Mouse (Mus musculus) gastrocnemius, adult 18-20 months (tissue): Measurements from ENCODE around the gene Gm2000. TPM values are rescaled to one million over a fixed set of nuclear protein-coding genes. Genes with fewer than 3 reads are reported as not detected.
"Not testable (repeated sequence)": the region's sequence is repeated elsewhere in the genome, so short reads cannot be mapped to it uniquely, and the experiment has no call there.

Source experiments
- DNase-seq: peaks from one replicate; pipeline ENCODE4 v3.0.0; 2021; ENCODE audit warnings: low spot score
- long read RNA-seq, 2 experiments: library from polyadenylated mRNA; stranded (forward); transcript quantifications; one replicate each; pipeline ENCODE4 v2.0.0; 2021
- total RNA-seq, 2 experiments: library from RNA; stranded (reverse); gene quantifications; 2 replicates each; pipeline ENCODE4 v1.2.3; 2021

The Gm2000 gene
- 100 to 1,000 TPM; 402 to 430 TPM for total RNA-seq
- long read RNA-seq, experiment 1, transcript Gm2000-201 (1 exons, 445 nt), result major isoform, 34 of 34 reads
- long read RNA-seq, experiment 1, partial matches to known transcripts, result 0 of 34 reads
- long read RNA-seq, experiment 1, other reads (novel, unspliced or antisense), result 0 of 34 reads
- long read RNA-seq, experiment 2, transcript Gm2000-201 (1 exons, 445 nt), result major isoform, 28 of 28 reads
- long read RNA-seq, experiment 2, partial matches to known transcripts, result 0 of 28 reads
- long read RNA-seq, experiment 2, other reads (novel, unspliced or antisense), result 0 of 28 reads

- no peak for DNase-seq
These were observed at the start of gene Gm2000 for GRCm38 (mm10) chr1:156365740-156366139. Gm2000 (plus strand) TSS chr1:156366040.

- DNase-seq, result no peak
These were observed 42.7 kb upstream of the Gm2000 start for GRCm38 (mm10) chr1:156323126-156323525.

- no peak for DNase-seq
These were observed 25.0 kb upstream of the Gm2000 start for GRCm38 (mm10) chr1:156340847-156341246.

- DNase-seq, result no peak
These were observed 21.4 kb upstream of the Gm2000 start for GRCm38 (mm10) chr1:156344433-156344832.

DNA sequence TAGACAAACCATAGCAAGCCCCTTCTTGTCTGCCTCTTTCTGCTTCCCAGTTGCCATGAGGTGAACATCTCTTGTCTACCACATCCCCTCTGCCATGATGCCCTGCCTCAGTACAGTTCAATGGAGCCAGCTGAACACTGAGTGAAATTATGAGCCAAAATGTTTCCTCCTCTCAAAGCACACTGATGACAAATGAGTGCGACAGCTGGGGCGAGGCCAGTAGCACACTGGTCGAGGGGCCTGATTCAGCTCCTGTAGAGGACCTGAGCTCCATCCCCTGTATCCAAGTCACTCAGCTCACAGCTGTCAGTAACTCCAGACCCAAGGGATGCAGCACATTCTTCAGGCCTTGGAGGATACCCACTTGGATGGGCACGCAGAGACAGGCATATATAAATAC, 20.2 kb upstream of the Gm2000 start:
- DNase-seq, result no peak

DNA sequence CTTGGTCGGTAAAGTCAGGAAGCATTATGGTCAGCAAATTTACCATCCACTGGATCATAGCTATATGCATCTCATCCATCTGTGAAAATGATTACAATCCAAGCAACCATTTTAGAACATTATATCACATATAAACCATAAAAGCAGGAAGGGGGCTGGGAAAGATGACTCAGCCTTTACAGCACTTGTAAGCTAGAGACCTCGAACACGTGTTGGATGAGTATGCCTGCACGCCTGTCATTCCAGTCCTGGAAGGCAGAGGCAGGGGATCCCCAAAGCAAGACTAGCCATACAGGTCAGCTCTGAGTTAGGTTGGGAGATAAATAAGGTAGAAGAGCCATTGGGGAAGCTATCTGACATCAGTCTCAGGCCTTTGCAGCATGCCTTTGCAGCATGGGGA, 16.8 kb upstream of the Gm2000 start:
- DNase-seq, result no peak

- no peak for DNase-seq
These were observed 15.4 kb upstream of the Gm2000 start for GRCm38 (mm10) chr1:156350441-156350840.

GRCm38 (mm10) chr1:156352466-156352865, 13.4 kb upstream of the Gm2000 start:
- DNase-seq, result no peak

- DNase-seq, result no peak
These were observed 15.4 kb downstream of the Gm2000 start for GRCm38 (mm10) chr1:156381217-156381616.

GRCm38 (mm10) chr1:156386232-156386631, 20.4 kb downstream of the Gm2000 start:
- no peak for DNase-seq

- no peak for DNase-seq
These were observed 21.0 kb downstream of the Gm2000 start for GRCm38 (mm10) chr1:156386880-156387279.

DNA sequence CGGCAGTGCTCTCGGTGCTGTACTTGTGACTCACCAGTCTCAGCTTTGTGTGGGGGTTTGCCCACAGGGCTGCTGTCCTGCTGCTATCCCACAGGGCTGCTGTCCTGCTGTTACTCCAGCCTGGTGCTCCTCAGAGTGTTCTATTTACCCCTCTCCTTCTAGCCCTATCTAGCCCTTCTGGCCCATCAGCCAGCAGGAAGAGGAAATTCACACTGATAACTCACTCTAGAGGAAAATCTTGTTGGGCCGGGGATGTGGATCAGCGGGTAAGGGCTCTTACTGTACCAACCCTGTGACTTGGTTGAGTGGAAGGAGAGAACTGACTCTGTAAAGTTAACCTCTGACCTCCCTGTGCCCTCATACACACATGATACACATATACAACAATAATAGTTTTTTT, 27.3 kb downstream of the Gm2000 start:
- no peak for DNase-seq

GRCm38 (mm10) chr1:156400159-156400558, 34.3 kb downstream of the Gm2000 start:
- not testable (repeated sequence) for DNase-seq

DNA sequence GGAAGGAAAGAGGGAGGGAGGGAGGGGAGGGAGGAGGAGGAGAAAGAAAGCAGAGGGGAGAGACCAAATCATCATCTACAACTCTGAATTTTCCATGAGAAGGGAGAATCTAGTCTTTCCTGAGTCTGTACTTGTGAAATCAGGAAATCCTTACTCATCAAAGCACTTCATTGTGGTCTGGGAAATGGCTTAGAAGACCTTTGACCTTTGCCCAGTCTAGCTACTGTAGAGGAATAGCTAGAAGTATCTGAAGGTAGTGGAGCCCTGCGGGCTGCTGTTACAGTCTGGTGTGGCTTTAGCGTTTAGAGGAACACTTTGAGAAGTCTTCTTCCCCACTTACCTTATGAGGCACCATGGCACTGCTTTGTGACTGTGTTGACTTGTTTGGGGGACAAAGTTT, 36.7 kb downstream of the Gm2000 start:
- DNase-seq, result no peak

DNA sequence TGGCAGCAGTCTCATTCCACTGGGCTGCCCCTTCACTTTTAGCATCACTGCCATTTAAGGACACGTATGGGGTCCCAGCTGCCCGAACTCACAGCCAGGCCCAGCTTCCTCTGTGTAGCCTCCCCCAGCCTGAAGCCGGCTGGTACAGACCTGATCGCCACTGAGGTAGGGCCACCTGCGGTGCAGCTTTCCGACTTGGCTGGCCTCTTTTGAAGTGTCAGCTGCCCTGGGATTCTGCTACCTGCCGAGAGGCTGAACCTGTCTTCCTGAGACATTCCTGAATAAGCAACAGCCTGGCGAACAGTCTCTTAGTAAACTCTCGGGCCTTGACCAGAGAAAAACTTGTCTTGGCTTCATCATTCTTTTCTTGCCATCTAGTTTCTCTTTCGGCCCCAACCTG, 37.4 kb downstream of the Gm2000 start:
- no peak for DNase-seq

DNA sequence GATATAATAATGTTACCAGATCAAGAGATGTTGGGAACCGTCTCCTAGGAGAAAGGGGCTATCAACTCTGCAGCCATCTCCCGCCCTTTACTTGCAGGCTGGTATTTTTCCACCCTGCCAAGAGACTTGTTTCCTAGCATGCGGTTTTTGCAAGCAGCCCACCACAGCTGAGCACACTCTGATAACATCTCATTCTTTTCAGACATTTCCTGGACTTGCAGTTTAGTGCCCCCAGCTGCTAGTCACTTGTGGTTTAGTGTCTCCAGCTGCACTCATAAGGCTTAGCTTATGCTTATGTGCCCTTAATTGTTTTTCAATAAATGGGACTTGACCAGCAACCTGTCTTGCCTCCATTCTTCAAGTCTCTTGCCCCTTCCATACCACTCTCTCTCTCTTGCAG, 42.2 kb downstream of the Gm2000 start:
- no peak for DNase-seq

GRCm38 (mm10) chr1:156408521-156408920, 42.7 kb downstream of the Gm2000 start:
- no peak for DNase-seq

Other genes with a start within 250 kb of the Gm2000 start
- gene Fam163a, start 161.0 kb upstream of the Gm2000 start, total RNA-seq, result not detected
- not detected for gene Tdrd5, start 62.4 kb upstream of the Gm2000 start, total RNA-seq
- not detected for gene Nphs2, start 55.3 kb upstream of the Gm2000 start, total RNA-seq
- not detected for gene Axdnd1, start 55.1 kb downstream of the Gm2000 start, total RNA-seq
- 1 to 10 TPM; 3.2 to 4.9 TPM for gene Soat1, start 108.3 kb downstream of the Gm2000 start, total RNA-seq
- gene Gm10031, start 158.0 kb downstream of the Gm2000 start, total RNA-seq, result 10 to 100 TPM; 45.0 to 45.1 TPM
- 10 to 100 TPM; 21.3 to 23.1 TPM for gene Abl2, start 192.7 kb downstream of the Gm2000 start, total RNA-seq